Mouse (Mus musculus) testis, adult 2 months (tissue): ENCODE measurements at regions not wholly inside any gene's neighbourhood (a gene's known extent, or its start where the extent isn't known, plus 50 kb on each side); places are given as distances from the start of the nearest gene placed in this dataset.

ENCODE experiments used
- CTCF ChIP-seq: fragments of 200-500 bp; IDR thresholded peaks from 2 replicates; pipeline ENCODE4 v1.5.1; 2012; ENCODE audit warnings: low read depth, mild to moderate bottlenecking, inconsistent platforms, low read length, moderate library complexity; ENCODE audit not compliant: control insufficient read depth, insufficient read depth, insufficient replicate concordance
- POLR2A ChIP-seq: fragments of 200-500 bp; IDR thresholded peaks from 2 replicates; pipeline ENCODE4 v1.6.1; 2012; ENCODE audit warnings: low read depth, mild to moderate bottlenecking, inconsistent platforms, low read length, moderate library complexity; ENCODE audit not compliant: control insufficient read depth

DNA sequence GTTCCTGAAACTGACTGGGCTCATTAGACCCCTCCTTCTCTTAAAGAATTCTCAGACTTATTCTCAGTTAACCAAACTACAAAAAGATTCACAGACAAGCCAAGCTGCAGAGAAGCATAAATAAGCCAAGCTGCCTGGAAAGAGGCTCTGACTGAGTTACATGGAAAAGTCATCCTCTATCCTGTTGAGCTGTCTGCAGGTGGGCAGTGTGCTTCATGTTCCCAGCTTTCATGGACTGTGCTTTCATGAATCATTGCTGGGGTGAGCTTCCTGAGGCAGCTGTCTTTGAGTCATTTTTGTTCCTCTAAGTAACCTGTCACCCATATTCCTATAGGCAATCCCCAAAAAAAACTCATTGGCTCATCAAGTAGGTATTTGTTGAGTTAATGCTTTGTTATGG is 301.8 kb upstream of the Zwint start:
- no peak for TF ChIP-seq CTCF
- no peak for TF ChIP-seq POLR2A
